Mouse (Mus musculus) fibroblast of lung, adult 2 months (primary cell): Measurements from ENCODE around the gene Gtf3c6.
"Not testable (repeated sequence)": the region's sequence is repeated elsewhere in the genome, so short reads cannot be mapped to it uniquely, and the experiment has no call there.

Source experiments
- DNase-seq: peaks from one replicate; pipeline ENCODE4 v3.0.0-alpha.2; 2011; ENCODE audit warnings: low read depth

Gtf3c6 gene

DNA sequence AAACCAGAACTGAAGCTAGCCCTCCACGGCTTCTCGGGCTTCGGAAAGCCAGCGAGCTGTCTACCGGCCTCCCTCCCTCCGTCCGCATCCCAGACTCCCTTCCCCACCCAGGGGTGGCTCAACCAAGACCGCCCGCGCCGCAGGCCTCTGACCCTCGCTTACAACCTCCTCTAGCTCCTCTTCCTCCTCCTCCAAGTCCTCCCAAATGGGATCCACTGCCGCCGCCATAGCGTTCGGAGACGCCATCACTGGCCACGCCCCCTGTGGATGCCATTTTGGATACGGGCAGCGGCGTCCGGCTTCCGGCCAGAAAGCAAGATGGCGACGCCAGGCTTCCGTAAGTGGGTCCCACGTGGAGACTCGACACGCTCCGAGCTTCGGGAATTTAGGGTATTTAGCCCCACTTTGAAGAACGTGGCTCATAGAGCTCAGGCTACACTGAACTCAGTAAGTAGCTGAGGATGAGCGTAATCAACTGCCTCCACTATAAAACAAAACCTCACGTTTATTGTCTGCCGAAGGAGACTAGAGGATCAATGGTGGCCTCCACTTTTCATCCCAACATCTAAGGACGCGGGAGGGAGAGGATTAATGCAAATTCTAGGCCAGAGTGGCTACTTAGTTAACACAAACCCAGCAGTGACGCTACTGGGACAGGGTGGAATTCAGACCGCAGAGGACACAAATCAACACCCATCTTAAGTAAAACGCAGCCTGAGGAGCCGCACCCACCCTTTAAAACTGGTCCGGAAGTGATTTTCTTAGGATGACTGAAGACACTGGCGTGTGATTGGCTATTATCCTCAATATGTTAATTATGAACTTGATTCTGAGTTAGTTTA, at the start of gene Gtf3c6:
Gene Gtf3c6 (minus strand): TSS at position 695 of the 842 bp plus-strand sequence.
- DNase-seq: peak; percentile 77

DNA sequence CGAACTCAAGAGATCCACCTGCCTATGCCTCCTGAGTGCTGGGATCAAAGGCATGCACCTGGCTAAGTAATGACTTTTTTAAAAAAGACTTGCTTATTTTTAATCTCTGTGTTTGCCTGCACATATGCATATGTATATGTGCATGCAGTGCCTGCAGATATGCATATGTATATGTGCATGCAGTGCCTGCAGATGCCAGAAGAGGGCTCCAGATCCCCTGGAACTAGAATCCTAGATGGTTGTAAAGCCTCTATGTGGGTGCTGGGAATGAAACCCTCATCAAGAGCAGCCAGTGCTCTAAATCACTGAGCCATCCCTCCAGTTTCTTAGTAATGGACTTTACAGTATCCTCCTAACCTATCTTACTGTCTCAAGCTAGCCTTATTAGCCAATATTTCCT, 48.1 kb upstream of the Gtf3c6 start:
- no peak for DNase-seq

DNA sequence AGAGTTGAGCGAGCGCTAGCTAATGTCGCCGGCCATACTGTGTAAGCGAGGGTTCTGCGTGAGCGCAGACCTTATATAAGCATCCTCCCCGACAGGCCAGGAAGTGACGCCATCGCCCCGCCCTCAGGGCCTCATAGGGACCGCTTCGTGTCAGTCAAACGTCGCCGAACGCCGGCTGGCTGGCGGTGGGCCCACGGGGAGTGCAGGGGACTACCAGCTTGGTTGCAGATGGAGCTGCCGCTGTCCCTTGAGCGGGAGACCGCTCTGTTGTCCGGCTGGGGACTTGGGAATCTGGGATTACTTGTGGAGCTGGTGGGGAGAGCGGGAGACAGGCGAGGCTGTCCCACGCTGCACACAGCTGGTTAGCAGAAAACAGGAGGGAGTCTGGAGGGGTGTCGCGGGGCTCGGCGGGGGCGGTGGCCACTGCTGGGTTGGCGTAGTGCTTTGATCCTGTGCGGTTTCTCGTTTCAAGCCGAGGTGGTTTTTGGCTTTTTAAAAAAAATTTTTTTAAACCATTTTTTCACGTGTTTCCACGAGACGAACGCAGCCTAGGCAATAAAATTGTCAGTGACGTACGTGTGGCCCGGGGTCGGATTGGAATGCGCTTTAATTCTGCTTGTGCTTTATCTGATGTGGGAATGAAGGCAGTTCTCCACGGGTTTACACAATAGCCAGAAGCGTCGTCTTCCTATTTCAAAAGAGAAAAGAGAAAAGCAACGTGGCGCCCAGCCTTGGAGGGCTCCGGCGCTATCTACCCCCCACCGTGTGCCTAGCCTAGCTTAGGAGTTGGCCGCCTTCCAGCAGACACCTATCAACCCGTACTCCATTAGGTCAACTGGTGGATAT, 44.5 kb upstream of the Gtf3c6 start, which contains the start of gene Amd1:
Gene Amd1 (minus strand): TSS at position 47 of the 846 bp plus-strand sequence.
- DNase-seq: peak; percentile 96

DNA sequence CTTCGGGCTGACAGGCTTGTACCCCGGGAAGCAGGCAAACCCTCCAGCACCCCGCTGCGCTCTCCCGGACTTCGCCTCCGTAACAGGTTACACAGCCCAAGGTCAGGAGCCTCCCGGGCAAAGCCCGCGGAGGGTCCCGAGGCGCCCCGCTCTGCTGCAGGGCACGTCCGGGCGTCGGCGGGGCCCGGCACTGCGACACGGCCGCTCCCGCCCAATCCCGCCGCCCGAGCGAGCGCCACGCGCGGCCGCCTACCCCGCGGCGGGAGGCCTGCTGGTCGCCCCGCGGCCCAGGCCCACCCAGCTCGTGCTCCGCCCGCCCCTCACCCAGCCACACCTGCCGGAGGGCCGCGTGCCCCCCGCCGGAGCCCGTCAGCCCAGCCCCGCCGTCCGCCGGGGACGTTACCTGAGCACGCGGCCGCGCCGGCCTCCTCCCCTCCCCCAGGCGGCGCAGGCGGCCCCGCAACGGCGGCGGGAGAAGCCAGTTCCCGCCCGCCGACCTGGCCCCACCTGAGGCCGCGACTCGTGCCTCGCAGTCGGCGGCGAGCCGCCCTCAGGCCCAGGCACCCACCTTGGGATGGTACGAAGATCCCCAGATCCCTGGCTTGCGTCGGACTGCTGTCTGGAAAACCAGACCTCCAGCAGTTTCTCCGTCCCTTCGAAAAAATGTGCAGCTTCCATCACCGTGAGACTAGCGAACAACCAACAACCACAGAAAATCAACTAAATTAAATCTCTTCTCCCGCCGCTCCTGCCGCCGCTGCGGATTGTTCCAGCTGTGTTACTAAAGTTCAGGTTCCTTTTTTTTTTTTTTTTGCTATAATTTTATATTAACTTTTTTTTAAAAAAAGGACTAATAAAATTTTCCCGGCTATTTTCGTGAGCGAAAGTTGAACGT, 43.5 kb upstream of the Gtf3c6 start:
- DNase-seq: not testable (repeated sequence)

DNA sequence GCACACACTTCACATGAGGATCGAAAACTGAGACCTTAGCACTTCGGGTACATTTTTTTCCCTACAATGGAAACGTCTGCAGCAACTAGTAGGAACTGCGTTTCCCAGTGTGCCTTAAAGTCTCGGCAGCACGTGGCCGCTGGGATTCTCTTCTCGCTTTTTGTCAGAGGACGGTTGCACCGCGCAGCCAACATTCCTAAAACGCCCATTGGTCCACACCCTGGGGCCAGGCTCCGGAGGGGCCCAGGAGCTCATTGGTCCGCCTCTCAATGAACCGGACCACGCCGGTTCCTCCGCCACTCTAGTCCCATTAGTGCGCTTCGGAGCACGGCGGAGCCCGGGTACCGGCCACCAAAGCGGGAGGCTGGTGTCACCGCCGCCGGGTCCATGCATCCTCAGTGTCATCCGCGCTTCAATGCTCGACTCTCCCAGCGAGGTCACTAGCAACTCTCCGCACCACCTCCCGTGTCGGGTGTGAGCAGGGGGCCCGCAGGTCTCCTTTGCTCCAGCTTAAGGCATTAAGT, 42.8 kb upstream of the Gtf3c6 start:
- DNase-seq: no peak

DNA sequence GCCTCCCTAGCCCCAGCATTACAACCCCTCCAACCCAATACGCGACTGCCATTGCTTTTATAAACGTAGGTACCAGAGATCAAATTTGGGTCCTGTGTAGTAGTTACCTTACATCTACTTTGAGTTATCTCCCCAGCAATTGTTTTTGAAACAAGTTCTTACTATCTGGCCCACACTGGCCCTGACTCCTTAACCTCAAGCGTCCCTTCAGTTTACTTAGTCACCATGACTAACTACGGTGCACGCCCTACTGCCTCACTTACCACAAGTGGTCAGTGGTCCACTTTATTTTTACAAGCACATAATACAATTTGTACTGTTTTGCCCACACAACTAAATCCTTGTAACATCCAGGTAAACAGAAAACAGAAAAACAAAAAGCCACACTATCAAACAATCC, 34.7 kb upstream of the Gtf3c6 start:
- no peak for DNase-seq

DNA sequence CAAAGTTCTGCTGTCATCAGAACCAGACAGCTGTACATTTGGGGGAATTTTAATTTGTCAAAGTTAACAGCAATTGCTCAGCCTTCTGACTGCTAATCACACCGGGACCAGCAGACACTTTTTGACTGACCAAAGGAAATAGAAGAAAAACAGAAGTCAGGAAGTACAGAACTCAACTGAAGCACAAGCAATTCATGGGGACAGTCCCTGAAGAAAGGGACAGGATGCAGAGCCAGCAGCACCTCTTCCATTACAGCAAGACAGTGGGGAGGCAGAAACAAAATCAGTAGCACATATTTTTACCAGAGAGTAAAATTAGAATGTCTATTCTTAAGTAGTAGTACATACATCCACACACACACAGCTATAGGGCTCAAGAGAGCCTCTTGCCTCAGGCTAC, 28.9 kb upstream of the Gtf3c6 start:
- DNase-seq: no peak

DNA sequence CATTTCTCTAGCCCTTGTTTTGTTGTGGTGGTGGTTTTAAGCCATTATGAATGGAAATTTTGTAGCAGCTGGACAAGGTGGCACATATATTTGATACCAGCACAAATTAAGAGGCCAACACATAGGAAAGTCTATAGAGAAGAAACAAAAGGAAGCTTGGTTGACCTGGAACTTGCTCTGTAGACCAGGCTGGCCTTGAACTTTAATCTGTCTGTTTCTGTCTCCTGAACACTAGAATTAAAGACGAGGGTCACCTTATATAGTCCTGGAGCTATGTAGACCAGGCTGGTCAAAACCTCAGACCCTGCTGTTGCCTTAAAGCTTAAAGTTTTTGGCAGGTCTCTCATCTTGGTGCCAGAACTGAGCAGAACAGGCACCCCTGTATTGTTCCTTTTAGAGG, 27.7 kb upstream of the Gtf3c6 start:
- DNase-seq: no peak

DNA sequence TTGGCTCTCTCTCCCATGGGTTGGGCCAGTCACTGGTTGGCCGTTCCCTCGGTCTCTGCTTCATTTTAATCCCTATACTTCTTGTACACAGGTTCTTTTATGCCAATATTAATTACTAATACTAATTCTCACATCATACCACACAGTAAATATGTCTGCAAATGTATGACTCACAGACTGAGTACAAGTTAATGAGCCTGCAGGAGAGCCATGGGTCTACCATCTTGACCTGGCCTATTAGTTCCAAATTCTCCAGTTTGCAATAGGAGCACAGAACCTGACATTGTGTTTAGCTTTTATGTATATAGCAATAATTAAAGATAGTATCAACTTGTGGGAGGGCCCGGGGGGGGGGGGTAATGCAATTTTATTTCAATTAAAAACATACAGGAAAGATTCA, 27.1 kb upstream of the Gtf3c6 start:
- DNase-seq: no peak

DNA sequence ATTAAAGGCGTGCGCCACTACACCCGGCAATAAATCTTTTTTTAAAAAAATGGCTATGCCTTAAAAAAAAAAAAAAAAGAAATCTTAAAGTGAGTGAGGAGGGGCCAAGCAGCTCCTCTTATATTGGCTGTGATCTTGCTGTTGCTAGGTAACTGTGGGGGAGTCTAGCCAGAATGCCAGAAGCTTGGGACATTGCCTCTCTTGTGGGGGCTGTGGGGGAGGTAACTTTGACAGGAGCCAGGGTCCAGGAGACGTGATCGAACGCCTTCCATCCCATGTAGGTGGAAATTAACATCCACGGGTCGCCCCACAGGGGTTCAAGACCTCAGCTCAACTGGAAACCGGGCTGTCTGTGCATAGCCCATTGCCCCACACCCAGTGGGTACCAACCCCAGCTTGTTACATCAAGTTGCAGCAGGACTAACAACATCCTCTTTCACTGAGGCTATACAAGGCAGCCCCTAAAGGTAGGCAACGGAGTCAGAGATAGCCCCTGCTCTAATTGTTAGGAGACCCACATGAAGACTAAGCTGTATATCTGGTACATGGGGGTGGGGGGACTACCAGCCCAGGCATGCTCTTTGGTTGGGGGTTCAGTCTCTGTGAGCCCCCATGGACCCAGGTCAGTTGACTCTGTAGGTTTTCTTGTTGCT, 26.4 kb upstream of the Gtf3c6 start:
- DNase-seq: no peak

DNA sequence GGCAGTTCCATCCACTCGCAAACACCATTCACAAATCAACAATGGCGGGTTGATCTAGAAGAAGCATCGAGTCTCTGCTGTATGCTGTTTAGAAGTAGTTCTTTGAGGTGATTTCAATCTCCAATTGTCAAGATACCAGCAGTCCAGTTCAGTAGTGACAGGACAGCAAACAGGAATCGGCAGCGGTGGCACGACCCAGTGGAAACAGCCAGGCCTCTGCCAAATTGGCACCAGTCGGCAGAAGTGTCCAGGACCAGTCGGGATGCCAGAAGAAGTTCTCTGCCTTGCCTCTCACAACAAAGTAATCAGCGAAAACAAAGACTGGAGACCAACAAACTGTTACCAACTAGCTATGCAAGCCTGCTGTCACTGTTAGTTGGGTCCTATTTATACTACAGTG, 25.7 kb upstream of the Gtf3c6 start:
- no peak for DNase-seq

DNA sequence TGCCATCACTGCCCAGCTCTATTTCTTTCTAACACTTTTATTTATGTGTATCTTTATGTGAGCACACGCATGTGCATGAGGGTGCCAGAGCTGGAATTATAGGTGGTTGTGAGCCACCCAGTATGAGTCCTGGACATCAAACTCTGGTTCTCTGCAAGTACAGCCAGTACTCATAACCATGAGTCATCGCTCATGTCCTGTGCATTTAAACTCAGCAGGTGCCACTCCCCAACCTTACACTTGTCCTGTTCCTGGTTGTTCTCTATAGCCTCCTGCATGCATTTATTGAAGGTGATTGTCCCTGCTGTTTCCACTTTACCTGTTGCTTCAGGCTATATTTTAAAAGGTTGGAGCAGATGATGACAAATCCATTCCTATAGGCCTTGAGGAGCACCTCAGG, 23.7 kb upstream of the Gtf3c6 start:
- DNase-seq: no peak

DNA sequence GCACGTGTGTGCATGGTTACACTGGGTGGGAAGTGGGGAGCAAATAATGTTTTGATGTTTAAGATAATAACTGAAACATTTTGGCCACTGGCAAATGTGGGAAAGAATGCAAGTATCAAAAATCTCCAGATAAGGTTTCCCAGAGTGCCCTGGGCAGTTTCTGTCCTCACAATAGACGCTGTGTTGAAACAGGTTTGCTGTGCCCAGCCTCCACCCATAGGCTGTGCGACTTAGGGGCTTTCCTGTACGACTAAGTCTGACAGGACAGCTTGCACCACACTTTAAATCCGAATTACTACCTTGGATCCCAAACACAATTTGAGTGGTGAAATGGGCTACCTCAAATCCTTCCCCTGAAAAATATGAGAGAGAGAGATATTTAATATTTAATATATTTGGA, 20.4 kb upstream of the Gtf3c6 start:
- no peak for DNase-seq

DNA sequence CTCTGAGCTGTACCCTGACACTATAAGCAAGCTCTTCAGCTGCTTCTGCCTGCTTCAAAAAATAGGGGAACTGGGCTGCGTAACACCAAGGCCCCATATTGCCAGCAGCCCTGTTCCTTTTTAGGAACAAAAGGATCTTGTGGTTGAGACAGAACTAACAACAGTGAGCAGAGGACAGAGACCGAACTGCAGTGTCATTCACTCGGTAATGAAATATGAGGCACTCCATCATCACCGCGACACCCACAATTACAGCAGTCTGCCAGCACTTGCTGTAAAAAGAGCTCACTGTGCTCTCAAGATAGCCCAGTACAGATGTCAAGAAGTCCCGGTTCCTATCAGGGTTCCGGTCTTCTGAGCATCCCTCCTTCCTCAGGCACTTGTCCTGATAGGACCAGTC, 18.1 kb upstream of the Gtf3c6 start:
- DNase-seq: no peak

DNA sequence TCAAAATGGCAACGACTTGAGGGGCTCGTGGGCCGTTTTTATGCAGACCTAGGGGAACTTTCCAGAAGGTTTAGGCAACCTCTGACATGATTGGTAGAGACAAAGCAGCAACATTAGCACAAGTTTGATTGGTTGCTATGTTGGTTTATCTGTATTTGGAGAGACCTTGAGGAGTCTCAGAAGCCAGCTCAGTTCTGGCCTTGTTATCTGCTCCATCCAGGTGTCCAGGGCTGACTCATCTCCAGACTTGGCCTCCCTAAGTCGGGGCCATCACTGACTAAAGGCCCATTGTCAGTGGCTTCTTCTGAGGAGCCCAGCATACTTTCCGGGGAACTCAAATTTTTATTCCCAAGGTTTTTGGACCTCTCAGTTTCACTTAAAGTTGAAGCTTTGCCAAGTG, 16.0 kb upstream of the Gtf3c6 start:
- no peak for DNase-seq

DNA sequence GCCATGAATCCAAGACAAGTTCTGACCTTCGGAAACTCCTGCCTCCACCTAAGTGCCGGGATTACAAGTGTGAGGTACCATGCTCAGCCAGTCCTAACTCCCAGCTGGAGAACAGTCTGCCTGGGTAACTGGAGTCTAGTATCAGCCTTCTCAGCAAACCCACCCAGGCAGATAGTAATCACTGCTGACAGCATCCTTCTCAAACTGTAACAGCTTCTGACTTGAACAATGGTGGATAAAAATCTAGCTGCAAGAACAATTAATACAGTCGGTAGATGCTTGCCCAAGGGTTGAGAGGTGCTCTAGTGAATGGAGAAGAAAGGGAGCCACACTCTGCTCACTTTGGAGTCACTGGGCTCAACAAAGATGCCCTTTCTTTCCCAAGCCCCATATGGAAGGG, 13.3 kb upstream of the Gtf3c6 start:
- DNase-seq: no peak

DNA sequence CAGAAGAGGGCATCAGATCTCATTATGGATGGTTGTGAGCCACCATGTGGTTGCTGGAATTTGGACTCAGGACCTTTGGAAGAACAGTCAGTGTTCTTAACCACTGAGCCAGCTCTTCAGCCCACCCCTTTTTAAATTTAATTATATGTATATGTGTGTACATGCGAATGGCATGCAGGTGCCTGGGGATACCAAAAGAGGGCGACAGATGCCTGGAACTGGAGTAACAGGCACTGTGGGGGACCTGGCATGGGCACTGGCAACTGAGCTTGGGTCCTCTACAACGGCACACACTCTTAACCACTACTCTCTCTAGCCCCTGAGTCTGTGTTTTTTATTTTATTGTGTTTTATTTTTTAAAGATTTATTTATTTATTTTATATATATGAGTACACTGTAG, 7.0 kb upstream of the Gtf3c6 start:
- DNase-seq: no peak

DNA sequence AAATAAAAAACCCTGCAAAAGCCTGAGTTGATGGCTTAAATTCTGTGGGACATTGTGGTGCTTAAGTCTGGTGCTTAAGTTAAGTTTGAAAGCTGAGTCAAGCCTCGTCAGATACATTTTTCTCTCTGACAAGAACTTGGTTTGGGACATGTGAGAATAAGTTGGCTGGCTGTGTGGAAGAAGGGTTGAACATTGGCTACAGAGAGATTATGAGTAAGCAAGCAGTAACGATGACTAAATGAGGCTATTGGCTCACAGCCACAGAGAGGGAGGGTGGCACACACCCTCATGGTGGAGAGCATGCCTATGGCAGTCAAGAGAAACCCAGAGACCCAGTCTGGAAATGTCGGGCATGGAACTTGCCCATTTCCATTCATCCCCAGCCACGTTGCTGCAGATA, 5.8 kb upstream of the Gtf3c6 start:
- DNase-seq: peak; percentile 79

DNA sequence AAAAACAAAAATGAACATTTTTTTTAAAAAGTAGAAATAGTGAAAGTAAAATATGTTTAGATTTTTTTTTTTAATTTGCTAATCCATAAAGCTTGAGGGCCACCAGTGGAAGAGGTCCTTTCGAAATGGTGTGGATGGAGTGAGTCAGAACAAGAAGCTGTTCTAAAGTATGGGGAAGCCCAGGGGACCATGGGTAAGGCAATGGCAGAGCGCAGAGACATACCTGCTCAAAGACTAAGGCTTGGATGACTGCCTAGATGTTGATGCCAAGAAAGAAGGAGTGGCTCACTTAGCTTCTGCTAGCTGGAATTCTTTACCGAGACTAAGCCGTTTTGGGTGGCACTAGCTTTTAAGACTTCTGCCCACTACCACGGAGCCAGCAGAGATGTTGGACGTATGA, 4.3 kb upstream of the Gtf3c6 start:
- no peak for DNase-seq

DNA sequence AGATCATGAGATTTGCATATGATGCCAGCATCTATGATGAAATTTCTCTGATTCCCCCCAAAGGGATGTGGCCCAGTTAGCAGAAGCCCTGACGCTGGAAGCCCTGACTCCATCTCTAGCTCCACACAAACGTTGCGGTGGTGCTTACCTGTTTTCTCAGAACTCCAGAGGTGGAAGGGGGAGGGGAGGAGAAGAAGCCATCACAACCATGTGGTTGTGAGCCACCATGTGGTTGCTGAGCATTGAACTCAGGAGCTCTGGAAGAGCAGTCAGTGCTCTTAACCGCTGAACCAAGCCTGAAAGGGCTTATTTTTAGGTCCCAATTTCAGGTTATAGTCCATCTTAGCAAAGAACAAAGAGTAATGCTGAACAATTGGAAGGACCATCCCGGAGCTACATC, 2.4 kb upstream of the Gtf3c6 start:
- no peak for DNase-seq

DNA sequence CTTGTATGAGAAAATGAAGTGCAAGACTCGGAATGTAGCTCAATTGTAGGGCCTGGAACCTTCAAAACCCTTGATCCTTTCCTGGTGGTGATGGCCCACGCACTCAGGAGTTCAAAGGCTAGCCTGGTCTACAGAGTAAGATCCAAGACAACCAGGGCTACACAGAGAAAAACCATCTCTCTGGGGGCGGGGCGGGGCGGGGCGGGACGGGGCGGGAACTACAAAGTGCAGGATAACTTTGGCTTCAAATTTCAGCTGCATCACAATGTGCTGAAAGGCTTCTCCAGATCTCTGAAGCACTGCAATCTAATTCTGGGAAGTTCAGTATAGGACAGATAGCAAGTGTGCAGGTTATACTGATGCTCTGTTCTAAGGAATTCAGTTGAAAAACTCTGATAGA, 1.6 kb upstream of the Gtf3c6 start:
- no peak for DNase-seq
